Mouse (Mus musculus): ENCODE measurements around the gene Emilin2. TPM values are rescaled to one million over a fixed set of nuclear protein-coding genes. Genes with fewer than 3 reads are reported as not detected.
"Not testable (repeated sequence)": the region's sequence is repeated elsewhere in the genome, so short reads cannot be mapped to it uniquely, and the experiment has no call there.

The Emilin2 gene
- total and polyA plus RNA-seq, 3 experiments: 0.34 to 0.38 TPM; not detected in 1

- Histone ChIP-seq H3K36me3 (replicated peaks in 1 of 2; ENCODE audit: control insufficient read depth in 1 of 2, insufficient read depth in 1 of 2, low read length in 1 of 2) (no peaks in the 10 kb centered on the region), H3K27me3 (replicated peaks) (no peaks in the 10 kb centered on the region), H3K9me3 (replicated peaks; ENCODE audit: low read length) (no peaks in the 10 kb centered on the region), H3K27ac (ENCODE audit: insufficient read depth, low read depth) (no peak overlapping the region), H3K9ac (ENCODE audit: insufficient read depth, low read depth) (no peak overlapping the region), H3K4me1 (ENCODE audit: control insufficient read depth in 1 of 2, insufficient read depth in 2 of 2) (peaks cover 0 to 5% of the 10 kb centered on the region in 2 experiments; a peak in 1 of 4 replicates), H3K79me2 (replicated peaks; ENCODE audit: control insufficient read depth, extremely low read depth, insufficient read depth, poor library complexity, severe bottlenecking) (no peaks in the 10 kb centered on the region), H3K4me3 (replicated peaks in 1 of 3; ENCODE audit: low read depth in 2 of 3, low read length in 2 of 3, poor library complexity in 1 of 3) (no peak overlapping the region), H3K4me2 (ENCODE audit: insufficient read depth, low read depth, poor library complexity, severe bottlenecking) (no peak overlapping the region)
- in situ Hi-C loops (cut with MboI; ENCODE audit: low pct_ligation_motif_present, low pct_unique_long_range_greater_than_20kb, low sequenced_read_pairs) (no loop called here), dilution Hi-C loops (cut with MboI; ENCODE audit: extremely low pct_ligation_motif_present, extremely low pct_unique_long_range_greater_than_20kb, low sequenced_read_pairs) (no loop called here)
- no peak for DNase-seq (ENCODE audit: extremely low read depth)
- TF ChIP-seq CHD1 (IDR thresholded peaks at IDR 0.05; ENCODE audit: low read depth, low read length) (no peak), BHLHE40 (IDR thresholded peaks at IDR 0.05; ENCODE audit: low read depth, low read length) (no peak), MYC (IDR thresholded peaks at IDR 0.05; ENCODE audit: low read depth, low read length) (no peak), KAT2A (IDR thresholded peaks at IDR 0.05; ENCODE audit: insufficient replicate concordance, low read length) (no peak), ELF1 (IDR thresholded peaks at IDR 0.05; ENCODE audit: low read depth, low read length) (no peak), MAFK (IDR thresholded peaks at IDR 0.05; ENCODE audit: insufficient replicate concordance, low read length) (no peak), GABPA (IDR thresholded peaks at IDR 0.05; ENCODE audit: insufficient replicate concordance, low read depth, low read length) (no peak), UBTF (IDR thresholded peaks at IDR 0.05; ENCODE audit: low read depth, low read length) (no peak), ZNF384 (IDR thresholded peaks at IDR 0.05; ENCODE audit: low read depth, low read length) (no peak), ZMIZ1 (IDR thresholded peaks at IDR 0.05; ENCODE audit: low read depth, low read length) (no peak)
Measured at GRCm38 (mm10) chr17:71336421-71336820, 24.6 kb upstream of the Emilin2 start.

- in situ Hi-C loops (cut with MboI; ENCODE audit: low pct_ligation_motif_present, low pct_unique_long_range_greater_than_20kb, low sequenced_read_pairs): no loop called here
- no peak overlapping the region for H3K4me2 ChIP-seq (ENCODE audit: insufficient read depth, low read depth, poor library complexity, severe bottlenecking)
- no peak overlapping the region for H3K4me3 ChIP-seq (replicated peaks in 1 of 3; ENCODE audit: low read depth in 2 of 3, low read length in 2 of 3, poor library complexity in 1 of 3)
- H3K27ac ChIP-seq (ENCODE audit: insufficient read depth, low read depth): no peak overlapping the region
- dilution Hi-C loops (cut with MboI; ENCODE audit: extremely low pct_ligation_motif_present, extremely low pct_unique_long_range_greater_than_20kb, low sequenced_read_pairs): no loop called here
- H3K36me3 ChIP-seq (replicated peaks in 1 of 2; ENCODE audit: control insufficient read depth in 1 of 2, insufficient read depth in 1 of 2, low read length in 1 of 2): no peaks in the 10 kb centered on the region
- no peak overlapping the region for H3K9ac ChIP-seq (ENCODE audit: insufficient read depth, low read depth)
- TF ChIP-seq JUN (IDR thresholded peaks at IDR 0.05; ENCODE audit: insufficient read depth, low read depth, low read length): no peak
- DNase-seq (ENCODE audit: extremely low read depth): no peak
- peaks cover 0 to 2% of the 10 kb centered on the region in 2 experiments; a peak in 1 of 4 replicates for H3K4me1 ChIP-seq (ENCODE audit: control insufficient read depth in 1 of 2, insufficient read depth in 2 of 2)
- H3K27me3 ChIP-seq (replicated peaks): no peaks in the 10 kb centered on the region
- H3K79me2 ChIP-seq (replicated peaks; ENCODE audit: control insufficient read depth, extremely low read depth, insufficient read depth, poor library complexity, severe bottlenecking): no peaks in the 10 kb centered on the region
- H3K9me3 ChIP-seq (replicated peaks; ENCODE audit: low read length): no peaks in the 10 kb centered on the region
Measured at GRCm38 (mm10) chr17:71332298-71332697, 20.5 kb upstream of the Emilin2 start.

GRCm38 (mm10) chr17:71320731-71321130 lies 9.0 kb upstream of the Emilin2 start:
- H3K36me3 ChIP-seq (replicated peaks in 1 of 2; ENCODE audit: control insufficient read depth in 1 of 2, insufficient read depth in 1 of 2, low read length in 1 of 2); dilution Hi-C loops (cut with MboI; ENCODE audit: extremely low pct_ligation_motif_present, extremely low pct_unique_long_range_greater_than_20kb, low sequenced_read_pairs): not testable (repeated sequence)

More at GRCm38 (mm10) chr17:71320731-71321130, 9.0 kb upstream of the Emilin2 start:
- H3K79me2 ChIP-seq (replicated peaks; ENCODE audit: control insufficient read depth, extremely low read depth, insufficient read depth, poor library complexity, severe bottlenecking); DNase-seq (ENCODE audit: extremely low read depth); H3K27me3 ChIP-seq (replicated peaks); in situ Hi-C loops (cut with MboI; ENCODE audit: low pct_ligation_motif_present, low pct_unique_long_range_greater_than_20kb, low sequenced_read_pairs); H3K4me2 ChIP-seq (ENCODE audit: insufficient read depth, low read depth, poor library complexity, severe bottlenecking); H3K27ac ChIP-seq (ENCODE audit: insufficient read depth, low read depth); H3K9me3 ChIP-seq (replicated peaks; ENCODE audit: low read length); H3K9ac ChIP-seq (ENCODE audit: insufficient read depth, low read depth); H3K4me3 ChIP-seq (replicated peaks in 1 of 3; ENCODE audit: low read depth in 2 of 3, low read length in 2 of 3, poor library complexity in 1 of 3); H3K4me1 ChIP-seq (ENCODE audit: control insufficient read depth in 1 of 2, insufficient read depth in 2 of 2): not testable (repeated sequence)

All from CH12.LX (cell line).